Mouse (Mus musculus) fat pad, adult 2 months (tissue): Measurements from ENCODE around the gene Atp11b.

Experiments used
- DNase-seq: peaks from one replicate; pipeline ENCODE4 v3.0.0-alpha.2; 2011; ENCODE audit warnings: low read depth, low spot score; ENCODE audit errors: extremely low read depth

Gene Atp11b

DNA sequence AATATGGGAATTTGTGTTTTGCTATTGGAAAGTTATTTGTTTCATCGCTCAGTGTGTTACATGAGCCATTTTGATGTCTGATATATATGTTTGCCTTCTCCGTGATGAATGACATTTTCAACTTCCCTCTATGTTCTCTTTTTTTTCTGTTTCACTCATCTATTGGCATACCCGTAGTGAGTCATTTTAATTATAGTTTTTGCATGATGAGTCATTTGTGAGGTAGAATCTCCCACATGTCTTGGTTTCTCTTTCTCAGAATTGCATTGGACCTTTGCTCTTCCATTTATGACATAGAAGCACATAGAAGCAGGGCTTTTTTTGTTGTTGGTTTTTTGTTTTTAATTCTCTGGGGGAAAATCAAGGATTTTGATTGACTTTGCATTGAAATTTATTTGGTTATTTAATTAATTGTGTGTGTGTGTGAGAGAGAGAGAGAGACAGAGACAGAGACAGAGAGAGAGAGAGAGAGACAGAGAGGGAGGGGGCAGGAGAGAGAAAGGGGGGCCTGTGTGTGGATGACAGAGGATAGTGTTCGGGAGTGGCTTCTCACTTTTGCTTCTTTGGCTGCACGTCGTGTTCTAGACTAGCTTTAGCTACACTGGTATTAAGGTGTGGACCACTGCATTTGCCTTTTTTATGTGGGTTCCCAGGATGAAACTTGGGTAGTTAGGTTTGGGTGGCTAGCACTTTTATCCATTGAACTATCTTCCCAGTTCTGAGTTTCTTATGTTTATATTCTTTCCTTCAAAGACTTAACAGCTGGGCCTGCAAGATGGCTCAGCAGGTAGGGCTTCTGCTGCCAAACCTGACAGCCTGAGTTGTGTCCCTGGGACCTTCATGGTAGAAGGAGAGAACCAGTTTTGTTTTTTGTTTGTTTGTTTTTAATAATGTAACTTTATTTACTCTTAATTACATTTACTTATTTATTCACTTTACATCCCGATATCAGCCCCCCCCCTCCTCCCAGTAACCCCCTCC is 11.0 kb downstream of the Atp11b start:
- no peak for DNase-seq

DNA sequence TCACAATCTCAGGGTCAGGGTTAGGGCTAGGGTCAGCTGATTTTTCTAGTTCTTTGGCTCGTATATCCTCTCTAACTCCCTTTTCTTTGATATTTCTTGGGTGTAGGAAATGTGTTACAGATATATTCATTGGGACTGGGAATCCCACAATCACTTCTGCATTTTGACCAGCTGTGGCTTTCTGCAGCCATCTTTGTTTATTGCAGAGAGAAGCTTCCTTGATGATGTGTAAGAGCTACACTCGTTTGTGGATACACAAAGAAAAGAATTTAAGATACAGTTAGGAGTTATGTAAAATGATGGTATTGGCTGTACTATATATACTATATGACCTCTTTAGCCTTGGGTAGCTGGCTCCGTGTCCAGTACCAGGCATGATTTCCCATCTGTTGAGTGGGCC is 25.8 kb downstream of the Atp11b start:
- DNase-seq = no peak

DNA sequence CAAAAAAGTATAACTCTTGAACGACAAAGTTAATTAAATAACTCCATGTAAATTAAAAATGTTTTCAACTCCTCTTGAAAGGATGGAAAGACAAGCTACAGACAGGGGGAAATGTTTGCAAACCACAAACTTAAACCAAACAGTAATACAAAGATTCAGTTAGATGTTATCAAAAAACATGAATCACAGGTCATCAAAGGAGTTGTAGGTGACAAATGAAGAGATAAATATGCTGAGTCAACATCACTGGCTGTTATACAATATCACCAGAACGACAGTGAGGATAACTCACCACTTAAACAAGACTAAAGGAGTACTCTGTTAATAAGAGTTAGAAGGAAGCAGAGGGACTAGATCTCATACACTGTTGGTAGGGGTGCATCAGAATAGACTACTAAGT is 48.1 kb downstream of the Atp11b start:
- no peak for DNase-seq

DNA sequence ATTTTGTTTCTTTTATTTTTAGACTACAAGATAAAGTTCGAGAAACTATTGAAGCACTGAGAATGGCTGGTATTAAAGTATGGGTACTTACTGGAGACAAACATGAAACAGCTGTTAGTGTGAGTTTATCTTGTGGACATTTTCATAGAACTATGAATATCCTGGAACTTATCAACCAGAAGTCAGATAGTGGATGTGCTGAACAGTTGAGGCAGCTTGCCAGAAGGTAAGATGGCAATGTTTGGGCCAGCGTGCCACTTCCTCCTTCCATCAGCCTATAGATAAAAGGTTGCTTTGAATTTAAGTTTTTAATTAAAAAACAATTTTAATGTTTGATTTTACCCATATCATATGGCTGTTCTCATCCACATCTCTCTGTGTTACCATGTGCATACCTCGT is 66.0 kb downstream of the Atp11b start:
- DNase-seq = no peak

DNA sequence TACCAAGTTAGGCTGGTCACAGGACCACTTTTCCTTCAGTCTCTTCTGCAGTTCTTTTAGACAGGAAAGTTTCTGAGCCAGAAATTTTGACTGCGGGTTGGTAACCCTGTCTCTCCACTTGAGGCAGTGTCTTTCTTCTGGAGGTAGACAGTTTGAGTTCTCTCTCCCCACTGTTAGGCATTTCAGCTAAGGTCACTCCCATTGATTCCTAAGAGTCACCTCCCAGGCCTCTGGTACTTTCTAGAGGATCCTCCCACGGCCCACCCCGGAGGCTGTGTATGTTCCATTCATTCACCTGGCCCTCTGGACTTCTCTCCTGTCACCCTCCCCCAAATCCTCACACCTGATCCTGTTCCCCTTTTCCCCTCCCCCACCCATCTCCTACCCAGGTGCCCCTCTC is 68.1 kb downstream of the Atp11b start:
- no peak for DNase-seq

DNA sequence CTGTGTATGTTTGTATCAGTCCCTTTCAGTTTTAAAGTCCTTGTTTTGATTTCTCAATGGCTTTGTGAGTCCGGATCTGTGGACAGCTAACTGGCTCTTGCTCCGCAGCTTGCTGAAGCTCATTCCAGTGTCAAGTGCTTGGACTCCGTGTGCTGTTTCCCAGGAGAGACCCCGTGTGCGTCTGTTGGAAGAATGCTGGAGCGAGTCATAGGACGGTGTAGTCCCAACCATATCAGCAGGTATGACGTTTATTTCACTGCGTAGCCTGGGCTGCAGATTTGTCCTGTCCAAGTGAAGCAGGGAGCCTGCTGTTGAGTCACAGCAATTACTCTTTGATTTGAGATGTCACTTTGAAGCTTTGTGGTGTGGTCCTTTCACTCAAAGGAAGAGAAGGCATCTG is 95.4 kb downstream of the Atp11b start:
- no peak for DNase-seq

DNA sequence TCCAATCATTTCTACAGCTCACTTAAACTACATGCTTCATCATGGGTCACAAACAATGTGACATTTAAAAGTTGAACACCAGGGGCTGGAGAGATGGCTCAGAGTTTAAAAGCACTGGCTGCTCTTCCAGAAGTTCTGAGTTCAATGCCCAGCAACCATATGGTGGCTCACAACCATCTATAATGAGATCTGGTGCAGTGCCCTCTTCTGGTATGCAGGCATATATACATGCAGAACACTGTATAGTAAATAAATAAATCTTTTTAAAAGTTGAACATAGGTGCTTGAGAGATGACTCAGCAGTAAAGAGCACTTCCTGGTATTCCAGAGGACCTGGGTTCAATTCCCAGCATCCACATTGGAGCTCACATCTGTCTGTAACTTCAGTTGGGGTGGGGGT is 129.4 kb downstream of the Atp11b start:
- DNase-seq = no peak

DNA sequence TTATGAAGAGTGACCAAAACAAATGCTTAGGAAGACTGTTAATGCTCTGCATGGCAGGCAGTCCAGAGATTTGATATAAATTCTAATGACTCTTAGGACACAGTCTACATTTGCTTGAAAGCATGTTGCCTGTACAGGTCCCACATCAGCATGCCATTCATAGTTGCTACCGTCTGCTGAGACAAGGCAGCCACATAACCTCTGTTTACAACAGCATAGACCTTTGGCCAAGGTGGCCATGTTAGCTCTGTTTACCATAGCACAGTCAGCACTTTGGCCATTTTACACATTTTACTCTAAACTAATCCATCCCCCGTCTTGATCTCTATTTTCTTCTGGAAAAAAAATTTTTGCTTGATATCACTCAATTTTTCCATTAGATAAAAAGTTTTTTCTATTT is 135.6 kb downstream of the Atp11b start:
- no peak for DNase-seq

DNA sequence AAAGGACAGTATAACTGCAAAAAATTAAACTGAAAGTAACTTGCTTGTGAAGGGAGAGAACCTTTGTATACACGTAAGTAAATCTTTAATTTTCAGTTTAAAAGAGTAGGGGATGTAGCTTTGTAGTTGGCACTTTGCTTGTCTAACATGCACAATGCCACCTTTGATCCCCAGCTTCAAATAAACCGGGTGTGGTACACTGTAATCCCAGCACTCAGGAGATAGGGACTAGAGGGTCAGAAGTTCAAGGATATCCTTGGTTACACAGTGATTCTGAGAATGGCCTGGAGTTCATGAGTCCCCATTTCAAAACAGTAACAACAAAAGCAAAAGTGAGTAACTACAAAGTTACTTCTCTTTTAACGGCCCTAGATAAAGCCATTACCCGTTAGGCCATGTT is 137.2 kb downstream of the Atp11b start:
- DNase-seq = no peak

DNA sequence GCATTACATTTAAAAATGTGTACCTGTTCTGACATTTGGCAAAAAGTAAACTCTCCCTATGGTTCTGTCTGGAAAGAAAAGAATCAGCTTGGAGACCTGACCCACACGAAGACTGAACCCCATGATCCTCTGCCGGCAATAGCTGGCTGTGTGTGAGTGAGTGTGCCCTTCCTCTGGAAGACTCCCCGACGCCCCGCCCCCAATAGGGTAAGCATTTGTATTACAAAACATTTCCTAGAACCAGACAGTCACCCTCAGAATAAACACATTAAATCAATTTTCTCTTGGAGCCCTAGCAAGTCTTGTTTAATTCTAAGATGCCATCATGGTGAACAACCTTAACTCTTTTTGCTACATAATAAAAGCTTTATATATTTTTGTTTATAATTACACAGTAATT is 139.2 kb downstream of the Atp11b start:
- DNase-seq = no peak

DNA sequence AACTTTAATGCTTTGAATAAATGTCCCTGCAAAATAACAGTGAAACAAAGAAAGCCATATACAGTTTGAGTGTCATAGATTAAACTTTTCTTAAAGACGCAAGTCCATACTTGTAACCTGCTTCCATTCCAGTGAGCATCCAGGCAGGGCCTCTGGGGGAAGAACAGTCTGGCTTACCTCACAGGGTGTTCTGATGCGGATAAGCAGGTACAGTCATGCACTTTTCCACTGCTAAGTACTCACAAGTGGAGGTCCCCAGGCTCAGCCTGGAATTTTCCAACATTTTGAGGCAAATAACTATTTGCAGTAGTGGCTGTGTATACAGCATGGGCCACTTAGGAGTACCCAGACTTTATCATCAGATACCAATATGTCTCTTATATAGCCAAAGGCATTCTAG is 144.0 kb downstream of the Atp11b start:
- DNase-seq = no peak

DNA sequence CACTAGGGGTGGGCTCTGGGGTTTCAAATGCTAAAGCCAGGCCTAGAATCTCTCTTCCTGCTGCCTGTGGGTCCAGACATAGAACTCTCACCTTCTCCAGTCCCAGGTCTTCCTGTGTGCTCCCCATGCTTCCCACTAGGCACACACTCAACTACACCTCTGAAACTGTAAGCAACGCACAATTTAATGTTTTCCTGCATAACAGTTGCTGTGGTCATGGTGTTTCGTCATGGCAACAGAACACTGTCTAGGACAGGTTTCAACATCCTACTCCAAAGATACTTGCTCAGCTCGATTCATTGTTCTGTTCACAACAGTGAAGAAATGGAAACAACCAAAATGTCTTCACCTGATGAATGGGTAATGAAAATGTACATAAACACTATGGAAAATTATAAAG is 145.2 kb downstream of the Atp11b start:
- no peak for DNase-seq

DNA sequence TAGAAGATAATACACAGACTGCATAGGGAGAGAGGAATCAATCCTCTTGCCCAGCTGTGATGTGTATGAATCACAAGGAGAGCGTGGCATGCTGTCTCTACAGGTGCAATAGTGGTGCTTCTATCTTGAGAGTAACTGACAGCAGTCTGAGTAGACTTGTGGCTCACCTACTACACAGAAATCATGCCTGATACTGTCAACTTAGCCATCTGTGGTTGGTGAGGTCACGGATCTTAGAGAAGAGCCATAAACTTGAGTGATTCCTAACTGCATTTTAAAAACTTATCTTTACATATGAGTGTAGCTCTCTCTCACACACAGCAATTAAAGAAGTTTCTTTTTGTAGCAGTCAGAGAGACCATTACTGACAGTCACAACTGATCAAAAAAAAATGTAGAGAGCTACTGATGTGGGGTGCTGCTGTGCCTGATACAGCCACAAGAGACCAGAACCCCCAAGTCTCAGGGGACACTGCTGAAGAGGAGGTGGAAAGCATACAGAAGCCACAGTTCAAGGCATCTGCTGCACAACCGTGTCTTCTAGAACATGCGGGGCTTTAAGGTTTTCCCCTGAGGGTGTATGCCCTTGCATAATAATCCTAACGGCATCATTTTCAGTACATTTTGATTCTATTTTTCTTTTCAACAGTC is 146.8 kb downstream of the Atp11b start:
- DNase-seq = no peak
